Mouse (Mus musculus): ENCODE data around the gene Ulk4.
A peak's percentile ranks its signal among the peaks of the same experiment; 100 is the strongest.

Ulk4 gene

GRCm38 (mm10) chr9:121018524-121019315, 258.3 kb downstream of the Ulk4 start:
- no peak for DNase-seq (ENCODE audit: low spot score)

- DNase-seq (ENCODE audit: low spot score): no peak
These were observed 261.0 kb downstream of the Ulk4 start for GRCm38 (mm10) chr9:121015810-121016502.

GRCm38 (mm10) chr9:121011540-121011939, 265.5 kb downstream of the Ulk4 start:
- DNase-seq (ENCODE audit: low spot score): no peak

DNA sequence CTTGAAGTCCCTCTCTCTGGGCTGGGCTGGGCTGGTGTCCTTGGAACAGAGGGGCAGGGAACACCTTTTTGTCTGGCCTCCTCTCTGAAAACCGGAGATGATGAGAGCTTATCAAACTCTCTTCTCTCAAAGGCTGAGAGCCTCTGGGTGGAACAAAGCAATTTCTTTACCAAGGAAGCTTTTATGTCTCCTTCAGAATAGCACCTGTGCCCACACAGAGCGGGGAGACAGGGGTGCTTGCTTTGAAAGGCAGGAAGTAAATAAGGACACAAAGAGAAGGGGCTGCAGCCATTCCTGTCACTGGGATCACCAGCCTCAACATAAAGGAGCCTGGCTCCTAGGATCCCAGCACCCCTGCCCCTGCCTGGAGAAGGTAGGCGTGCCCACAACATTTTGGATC, 266.5 kb downstream of the Ulk4 start:
- no peak for DNase-seq (ENCODE audit: low spot score)

DNA sequence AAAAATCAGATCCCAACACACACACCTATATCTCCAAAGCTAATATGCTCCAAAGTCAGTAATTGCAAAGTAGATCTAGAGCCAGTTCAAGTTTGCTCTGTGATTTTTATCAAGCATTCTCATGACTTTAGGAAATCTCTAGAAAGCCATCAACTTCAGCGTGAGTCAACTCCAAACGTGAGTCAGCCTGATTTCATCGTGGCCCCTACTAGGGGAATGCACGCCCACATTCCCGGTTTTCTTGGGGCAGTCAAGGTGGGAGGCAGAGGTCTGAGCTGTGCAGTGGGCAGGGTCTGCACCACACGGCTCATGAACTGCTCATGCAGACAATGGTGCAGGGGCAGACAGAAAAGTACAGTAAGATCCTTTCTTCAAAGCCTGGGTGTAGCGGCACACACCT, 271.0 kb downstream of the Ulk4 start:
- no peak for DNase-seq (ENCODE audit: low spot score)

GRCm38 (mm10) chr9:121001681-121002540, 275.1 kb downstream of the Ulk4 start:
- peak; percentile 69 for DNase-seq (ENCODE audit: low spot score)

- DNase-seq (ENCODE audit: low spot score): peak; percentile 68
These were observed 276.2 kb downstream of the Ulk4 start for GRCm38 (mm10) chr9:121000641-121001320.

GRCm38 (mm10) chr9:120998696-120999095, 278.3 kb downstream of the Ulk4 start:
- no peak for DNase-seq (ENCODE audit: low spot score)

DNA sequence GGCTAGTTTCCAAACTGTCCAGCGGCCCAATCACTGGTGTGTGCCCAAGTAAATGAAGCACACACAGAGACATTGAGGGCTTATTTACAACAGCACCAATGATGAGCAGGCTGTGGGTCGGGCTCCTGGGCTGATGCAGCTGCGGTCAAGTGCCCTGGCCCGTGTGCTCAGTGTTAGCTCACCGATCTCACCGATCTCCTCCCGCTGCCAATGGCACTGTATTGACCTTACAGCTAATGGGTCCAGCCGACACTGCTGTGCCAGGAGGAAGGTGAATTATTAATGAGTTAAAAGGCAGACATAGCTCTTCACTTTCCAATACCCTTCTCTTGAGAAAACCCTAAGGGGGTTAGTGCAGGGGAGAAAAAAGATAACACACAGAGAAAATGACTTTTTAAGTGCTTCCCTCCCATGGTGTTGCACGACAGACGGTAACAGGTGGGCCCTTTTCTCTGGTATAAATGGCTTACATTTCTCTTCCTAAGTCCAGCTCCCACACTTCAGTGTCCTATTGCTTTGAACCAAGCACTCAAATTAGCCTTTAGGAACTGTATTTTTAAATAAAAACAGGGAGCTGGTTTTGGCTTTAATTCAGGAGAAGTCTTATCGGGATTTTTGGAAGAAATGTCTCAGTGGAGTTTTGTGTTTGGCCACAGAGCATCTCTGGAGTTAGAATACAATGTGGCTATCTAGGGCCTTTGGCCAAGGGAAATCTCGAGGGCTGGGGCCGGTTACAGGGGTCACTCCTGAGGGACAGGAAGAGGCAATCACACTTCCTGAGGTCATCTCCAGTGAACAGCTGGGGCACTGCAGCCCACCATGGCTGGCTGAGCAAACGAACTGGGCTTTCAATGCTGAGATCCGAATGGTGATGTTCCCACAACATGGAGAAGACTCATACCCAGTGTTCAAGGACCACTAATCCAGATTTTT, 282.5 kb downstream of the Ulk4 start:
- DNase-seq (ENCODE audit: low spot score): no peak

DNA sequence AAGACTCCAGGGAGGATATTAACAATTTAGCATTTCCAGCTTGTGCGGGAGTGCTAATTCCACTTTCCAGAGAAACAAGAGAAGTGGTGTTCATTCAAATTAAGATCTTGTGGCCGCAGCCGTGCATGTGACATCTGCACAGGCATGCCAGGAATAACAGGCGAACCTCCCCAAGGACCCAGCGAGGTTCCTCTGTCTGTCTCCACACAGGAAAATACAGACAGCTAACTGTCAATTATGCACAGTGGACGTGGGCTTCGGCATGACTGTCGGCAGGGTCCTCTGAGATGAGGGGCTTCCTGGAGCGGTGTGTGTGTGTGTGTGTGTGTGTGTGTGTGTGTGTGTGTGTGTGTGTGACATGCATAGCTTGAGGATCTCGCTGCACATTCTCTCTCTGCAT, 284.0 kb downstream of the Ulk4 start:
- peak; percentile 15 for DNase-seq (ENCODE audit: low spot score)

- DNase-seq (ENCODE audit: low spot score): no peak
These were observed 285.2 kb downstream of the Ulk4 start for GRCm38 (mm10) chr9:120991801-120992200.

- DNase-seq (ENCODE audit: low spot score): no peak
These were observed 286.9 kb downstream of the Ulk4 start for GRCm38 (mm10) chr9:120989806-120990700.

- no peak for DNase-seq (ENCODE audit: low spot score)
These were observed 288.9 kb downstream of the Ulk4 start for GRCm38 (mm10) chr9:120988088-120988487.

GRCm38 (mm10) chr9:120986994-120987393, 290.0 kb downstream of the Ulk4 start:
- DNase-seq (ENCODE audit: low spot score): no peak

GRCm38 (mm10) chr9:120986255-120986654, 290.7 kb downstream of the Ulk4 start:
- DNase-seq (ENCODE audit: low spot score): no peak

GRCm38 (mm10) chr9:120985524-120985923, 291.5 kb downstream of the Ulk4 start:
- DNase-seq (ENCODE audit: low spot score): no peak

DNA sequence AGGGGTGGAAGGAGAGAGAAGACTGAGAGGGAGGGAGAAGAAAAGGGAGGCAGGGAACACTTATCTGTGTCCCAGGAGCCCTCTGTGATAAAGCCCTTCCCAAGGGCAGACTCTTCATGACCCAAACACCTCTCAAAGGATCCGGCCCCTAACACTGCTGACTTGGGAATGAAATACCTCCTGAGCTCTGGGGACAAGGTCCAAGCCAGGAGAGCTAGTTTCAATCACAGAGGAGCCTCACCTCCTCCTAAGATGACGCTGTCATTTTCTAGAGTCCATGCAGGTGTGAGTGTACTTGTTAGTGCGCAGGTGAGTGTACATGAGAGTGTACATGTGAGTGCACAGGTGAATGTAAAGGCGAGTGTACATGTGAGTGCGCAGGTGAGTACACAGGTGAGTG, 292.0 kb downstream of the Ulk4 start:
- no peak for DNase-seq (ENCODE audit: low spot score)

DNA sequence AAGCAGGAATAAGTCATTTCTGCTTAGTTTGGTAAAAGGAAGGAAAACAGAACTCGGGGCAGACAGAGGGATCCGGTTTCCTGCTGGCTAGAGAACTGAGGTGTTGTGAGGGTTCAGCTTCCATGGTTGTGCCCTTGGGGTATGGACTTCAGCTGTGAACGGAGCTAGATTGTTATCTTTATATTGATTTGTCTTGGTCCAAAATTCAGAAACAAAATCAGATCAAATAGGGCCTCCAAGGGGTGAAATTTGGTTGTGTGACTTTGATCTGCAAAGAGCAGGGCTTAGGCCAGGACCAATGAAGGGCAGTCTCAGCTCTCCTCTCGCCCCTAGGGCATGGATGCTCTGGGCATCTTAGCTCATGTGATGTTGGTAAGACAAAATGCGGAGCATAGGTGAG, 292.5 kb downstream of the Ulk4 start:
- no peak for DNase-seq (ENCODE audit: low spot score)

DNA sequence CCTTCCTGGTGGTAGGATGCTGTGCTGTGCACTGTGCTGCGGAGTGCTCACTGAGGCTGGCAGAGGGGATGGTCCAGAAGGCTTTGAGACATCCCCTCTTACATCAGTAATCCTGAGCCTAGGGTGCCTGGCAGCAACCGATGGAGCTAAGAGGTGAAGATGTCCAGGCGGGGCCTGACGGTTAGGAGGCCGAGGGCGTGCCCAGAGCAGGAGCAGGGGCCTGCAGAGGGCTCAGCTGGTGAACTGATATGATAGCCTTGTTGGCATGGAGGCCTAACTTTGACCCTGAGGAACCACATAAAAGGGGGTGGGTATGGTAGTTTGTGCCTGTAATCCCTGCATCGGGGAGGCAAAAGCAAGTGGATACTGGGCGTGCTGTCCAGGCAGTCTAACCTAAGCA, 293.1 kb downstream of the Ulk4 start:
- no peak for DNase-seq (ENCODE audit: low spot score)

DNA sequence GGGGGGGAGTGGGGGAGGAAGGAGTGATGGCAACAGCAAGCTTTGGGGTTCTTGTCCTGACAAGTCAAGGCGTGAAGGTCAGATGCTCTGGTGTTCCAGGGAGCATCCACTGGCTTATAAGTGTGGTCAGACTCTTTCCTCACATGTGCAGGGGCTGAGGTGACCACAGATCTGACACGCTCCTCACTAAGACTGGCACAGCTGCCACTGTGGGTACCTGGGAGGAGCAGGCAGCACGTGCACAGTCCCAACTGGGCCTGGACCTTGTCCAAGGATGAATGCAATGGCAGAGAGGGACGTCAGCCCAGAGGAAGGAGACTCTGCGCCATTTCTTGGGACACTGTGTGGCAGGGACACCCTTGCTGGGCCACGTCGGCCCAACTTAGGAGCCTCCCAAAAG, 295.2 kb downstream of the Ulk4 start:
- DNase-seq (ENCODE audit: low spot score): no peak

Measured in MN1 (cell line).